Mouse (Mus musculus): ENCODE measurements around the gene Abcc9. TPM values are rescaled to one million over a fixed set of nuclear protein-coding genes. Genes with fewer than 3 reads are reported as not detected.
A peak's percentile ranks its signal among the peaks of the same experiment; 100 is the strongest.

The Abcc9 gene
- total RNA-seq, 2 experiments from 2014 or later: 124 to 126 TPM

DNA sequence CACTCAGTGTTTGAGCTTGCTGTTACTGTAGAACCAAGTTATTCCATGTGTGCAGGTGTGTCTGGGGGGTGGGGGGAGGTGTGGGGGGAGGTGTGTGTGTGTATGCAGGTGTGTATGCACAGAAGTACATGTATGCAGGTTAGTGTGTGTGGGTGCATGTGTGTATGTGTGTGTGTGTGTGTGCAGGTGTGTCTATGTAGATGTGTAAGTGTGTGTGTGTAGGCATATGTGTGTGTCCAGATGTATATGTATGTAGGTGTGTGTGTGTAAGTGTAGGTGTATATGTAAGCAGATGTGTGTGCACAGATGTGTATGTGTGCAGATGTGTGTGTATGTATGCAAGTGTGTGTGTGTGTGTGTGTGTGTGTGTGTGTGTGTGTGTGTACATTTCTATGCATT is 66.9 kb downstream of the Abcc9 start:
- intact Hi-C loops (cut with DNase I): no loop called here
- no peak for DNase-seq

DNA sequence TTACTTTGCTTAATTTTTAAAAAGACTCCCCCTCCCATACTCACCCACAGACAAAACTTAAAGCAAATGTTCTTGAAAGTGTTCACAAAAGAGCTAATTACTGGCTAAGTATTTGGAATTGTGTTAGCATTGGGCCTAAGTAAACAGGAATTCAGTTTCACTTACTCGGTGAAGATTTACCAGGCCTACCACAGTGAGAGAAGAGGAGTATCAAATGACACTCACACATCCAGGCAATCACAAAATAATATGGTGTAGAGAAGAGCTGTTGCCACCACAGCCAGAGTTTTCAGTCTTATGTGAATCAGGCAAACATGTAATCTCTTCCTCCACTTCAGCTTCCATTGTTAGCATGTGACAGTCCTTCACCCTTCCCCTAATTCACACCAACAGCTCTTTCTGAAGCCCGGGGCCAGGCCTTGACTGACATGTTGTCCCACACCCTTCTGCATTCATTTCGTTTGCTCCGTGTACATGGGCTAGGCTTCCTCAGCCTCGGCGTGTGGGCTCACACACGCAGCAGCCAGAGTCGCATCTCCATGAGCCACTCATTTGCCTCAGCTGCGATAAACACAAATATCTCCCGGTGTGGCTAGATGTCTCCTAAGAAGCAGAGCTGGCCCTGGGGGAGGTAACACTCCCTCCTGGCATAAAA is 67.5 kb downstream of the Abcc9 start:
- intact Hi-C loops (cut with DNase I): no loop called here
- DNase-seq: no peak

DNA sequence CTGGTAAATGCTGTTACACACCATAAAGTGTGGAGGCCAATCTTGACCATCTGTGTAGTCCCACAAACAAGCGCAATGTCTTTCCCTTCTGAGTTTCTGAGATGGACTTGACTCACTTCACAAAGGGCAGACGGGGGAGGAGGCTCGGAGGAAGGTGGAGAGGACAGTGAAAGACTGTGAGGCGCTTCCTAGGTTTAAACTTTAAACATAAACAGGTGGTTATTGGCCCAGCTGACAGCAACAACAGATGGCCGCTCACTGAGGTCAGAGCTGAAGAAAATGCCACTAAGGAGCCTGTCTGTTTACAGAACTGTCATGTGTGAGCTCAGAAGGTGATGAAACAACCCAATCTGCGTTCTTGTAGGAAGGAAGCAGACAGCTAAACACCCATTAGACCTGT is 78.8 kb downstream of the Abcc9 start:
- intact Hi-C loops (cut with DNase I): no loop called here

DNA sequence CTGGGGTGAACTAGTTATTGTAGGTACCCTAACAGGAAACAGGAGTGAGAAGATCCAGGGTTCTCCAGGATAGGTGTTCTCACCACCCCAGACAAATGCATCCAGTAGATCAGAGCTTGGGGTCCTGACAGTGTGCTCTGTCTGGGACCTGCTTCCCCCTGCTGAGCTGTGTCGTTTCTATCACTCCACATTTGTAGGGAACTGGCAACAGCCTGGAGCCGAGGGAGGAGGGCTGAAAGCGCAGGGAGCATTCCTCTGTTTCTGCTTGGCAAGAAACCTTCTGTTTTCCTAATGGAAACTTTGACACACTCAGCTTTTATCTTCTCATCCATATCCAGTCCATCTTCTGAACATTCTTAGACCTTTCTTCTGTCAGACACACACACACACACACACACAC is 85.5 kb downstream of the Abcc9 start:
- intact Hi-C loops (cut with DNase I): no loop called here
- DNase-seq: no peak

More for the DNA sequence above, 78.8 kb downstream of the Abcc9 start:
- no peak for DNase-seq

DNA sequence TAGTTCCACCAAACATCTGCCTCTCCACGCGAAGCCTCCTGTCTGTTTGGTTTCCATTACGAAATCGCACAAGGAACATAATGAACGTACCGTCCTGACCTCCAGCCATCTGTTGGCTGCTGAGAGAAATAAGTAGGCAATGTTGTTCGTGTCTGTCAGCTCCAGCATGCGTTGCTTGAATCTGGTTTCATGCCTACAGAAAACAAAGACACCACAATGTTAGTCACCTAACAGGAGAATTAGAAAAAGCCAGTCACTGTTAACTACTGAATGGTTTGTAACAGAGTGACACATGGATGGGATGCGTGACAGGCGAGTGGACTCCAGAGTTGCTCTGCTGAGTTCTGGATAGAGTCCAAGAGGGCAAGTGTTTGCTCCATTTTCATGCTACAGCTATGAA is 87.8 kb downstream of the Abcc9 start:
- no peak for DNase-seq

DNA sequence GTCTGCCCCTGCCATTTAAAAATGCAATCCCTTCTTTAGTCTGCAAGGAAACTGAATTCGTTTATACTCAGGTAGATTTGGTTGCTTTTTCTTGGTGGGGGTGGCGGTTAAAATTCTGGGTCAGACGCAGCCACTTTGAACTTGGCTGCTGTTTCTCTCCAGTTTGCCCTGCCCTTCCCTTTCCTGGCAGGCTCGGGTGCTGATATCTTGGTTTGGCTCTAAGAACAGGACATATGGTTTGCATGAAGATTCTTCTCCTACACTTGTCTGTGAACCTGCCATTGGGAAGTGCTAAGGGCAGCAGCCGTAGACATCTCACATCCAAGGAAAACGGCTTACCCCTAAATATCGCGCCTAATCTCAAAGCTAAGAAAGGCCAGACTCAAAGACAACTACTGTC is 89.7 kb downstream of the Abcc9 start:
- DNase-seq: no peak
- intact Hi-C loops (cut with DNase I): loop anchor here (5.0 kb wide), 1 partner anchor 35 kb away; no protein-coding TSS in a partner anchor

More for the DNA sequence above, 87.8 kb downstream of the Abcc9 start:
- intact Hi-C loops (cut with DNase I): loop anchor here (5.0 kb wide), 1 partner anchor 33 kb away; no protein-coding TSS in a partner anchor

GRCm38 (mm10) chr6:142609401-142610373 is 92.4 kb downstream of the Abcc9 start:
- intact Hi-C loops (cut with DNase I): loop anchor here (5.0 kb wide), 1 partner anchor 38 kb away; no protein-coding TSS in a partner anchor

DNA sequence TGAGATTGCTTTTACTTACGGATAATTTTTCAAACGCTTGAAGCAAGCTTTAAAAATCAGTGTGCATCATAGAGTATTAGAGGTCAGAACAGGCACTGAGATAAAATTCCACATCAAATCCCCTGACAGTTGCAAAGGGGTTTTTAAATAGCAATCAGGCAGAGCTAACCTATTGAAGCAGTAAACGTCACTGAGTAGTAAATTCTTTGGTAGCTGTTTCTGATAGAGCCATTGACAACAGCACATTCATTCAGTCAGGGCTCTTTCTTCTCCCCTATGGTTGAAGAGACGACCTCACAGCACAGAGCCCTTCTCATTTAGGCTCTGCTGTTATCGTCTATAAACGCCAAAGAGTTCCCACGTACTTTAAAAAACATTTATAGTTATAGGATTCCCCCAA is 95.0 kb downstream of the Abcc9 start:
- intact Hi-C loops (cut with DNase I): no loop called here
- DNase-seq: no peak

More at GRCm38 (mm10) chr6:142609401-142610373, 92.4 kb downstream of the Abcc9 start:
- DNase-seq: no peak

DNA sequence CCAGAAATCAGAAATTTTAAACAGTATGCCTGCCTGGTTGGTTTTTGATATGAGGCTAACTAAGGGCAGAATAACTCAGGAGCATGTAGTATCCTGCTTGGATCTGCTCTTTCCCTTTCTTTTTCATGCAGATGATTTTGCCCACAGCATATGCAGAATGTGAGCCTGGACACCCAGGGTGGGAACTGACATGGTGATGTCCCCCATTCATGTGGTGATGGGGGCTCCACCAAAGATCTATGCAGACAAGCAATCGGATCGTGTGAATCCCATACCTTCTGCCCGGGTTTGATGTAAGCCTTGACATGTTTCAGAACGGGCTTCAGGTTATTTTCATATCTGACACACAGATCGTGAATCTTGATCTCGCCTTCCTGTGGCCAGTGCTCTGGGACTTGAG is 99.3 kb downstream of the Abcc9 start:
- intact Hi-C loops (cut with DNase I): no loop called here
- no peak for DNase-seq

GRCm38 (mm10) chr6:142578831-142579230 is 123.3 kb downstream of the Abcc9 start:
- intact Hi-C loops (cut with DNase I): no loop called here

GRCm38 (mm10) chr6:142577801-142578200 is 124.3 kb downstream of the Abcc9 start:
- intact Hi-C loops (cut with DNase I): no loop called here
- no peak for DNase-seq

More at GRCm38 (mm10) chr6:142578831-142579230, 123.3 kb downstream of the Abcc9 start:
- no peak for DNase-seq

DNA sequence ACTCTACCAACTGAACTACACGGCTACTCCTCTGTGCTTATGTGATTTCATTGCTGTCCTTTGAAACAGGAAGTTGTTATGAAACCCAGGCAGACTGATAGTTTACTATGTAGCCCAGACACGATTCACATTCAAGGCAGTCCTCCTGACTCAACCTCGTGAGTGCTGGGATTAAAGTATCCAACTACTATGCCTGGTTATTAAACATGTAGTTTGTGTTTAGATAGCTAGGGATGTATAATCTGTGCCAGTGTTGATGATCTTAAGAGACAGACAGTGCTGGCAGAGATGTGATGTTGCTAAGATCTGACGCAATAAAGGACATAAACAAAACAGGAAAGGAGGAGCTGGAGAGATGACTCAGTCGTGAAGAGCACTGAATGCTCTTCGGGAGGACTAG is 129.2 kb downstream of the Abcc9 start:
- DNase-seq: no peak
- intact Hi-C loops (cut with DNase I): no loop called here

- intact Hi-C loops (cut with DNase I): no loop called here
- no peak for DNase-seq
Measured at GRCm38 (mm10) chr6:142571629-142572360, 130.3 kb downstream of the Abcc9 start.

DNA sequence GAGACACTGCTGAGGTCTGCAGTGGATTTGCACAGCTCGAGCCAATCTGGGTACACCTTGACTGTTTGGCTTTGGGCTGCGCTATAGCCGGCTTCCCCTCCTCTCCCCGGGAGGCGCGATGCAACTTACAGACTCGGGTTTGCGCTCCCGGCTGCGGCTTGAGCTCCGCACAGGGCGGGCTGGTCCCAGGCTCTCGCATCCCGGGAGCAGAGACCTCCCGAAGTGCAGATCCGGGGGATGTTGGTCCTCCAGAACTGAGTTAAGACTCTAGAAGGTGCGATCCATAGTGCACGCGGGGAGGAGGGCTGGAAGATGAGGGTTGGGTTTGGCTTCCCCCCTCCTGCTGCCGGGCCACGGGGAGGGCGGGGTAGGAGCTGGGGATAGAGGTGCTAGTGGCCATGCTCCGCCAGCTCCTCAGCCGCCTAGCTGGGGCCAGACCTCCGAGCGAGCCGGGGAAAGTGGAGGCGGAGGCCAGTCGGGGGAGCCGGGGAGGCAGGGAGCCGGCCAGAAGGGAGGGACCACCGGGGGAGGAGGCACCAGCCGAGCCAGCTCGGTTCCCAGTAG is 131.0 kb downstream of the Abcc9 start, which contains the start of gene Kcnj8:
Kcnj8 (minus strand) TSS at position 560 of the 564 bp plus-strand sequence.
- DNase-seq: peak; percentile 50 to 56
- intact Hi-C loops (cut with DNase I): no loop called here

DNA sequence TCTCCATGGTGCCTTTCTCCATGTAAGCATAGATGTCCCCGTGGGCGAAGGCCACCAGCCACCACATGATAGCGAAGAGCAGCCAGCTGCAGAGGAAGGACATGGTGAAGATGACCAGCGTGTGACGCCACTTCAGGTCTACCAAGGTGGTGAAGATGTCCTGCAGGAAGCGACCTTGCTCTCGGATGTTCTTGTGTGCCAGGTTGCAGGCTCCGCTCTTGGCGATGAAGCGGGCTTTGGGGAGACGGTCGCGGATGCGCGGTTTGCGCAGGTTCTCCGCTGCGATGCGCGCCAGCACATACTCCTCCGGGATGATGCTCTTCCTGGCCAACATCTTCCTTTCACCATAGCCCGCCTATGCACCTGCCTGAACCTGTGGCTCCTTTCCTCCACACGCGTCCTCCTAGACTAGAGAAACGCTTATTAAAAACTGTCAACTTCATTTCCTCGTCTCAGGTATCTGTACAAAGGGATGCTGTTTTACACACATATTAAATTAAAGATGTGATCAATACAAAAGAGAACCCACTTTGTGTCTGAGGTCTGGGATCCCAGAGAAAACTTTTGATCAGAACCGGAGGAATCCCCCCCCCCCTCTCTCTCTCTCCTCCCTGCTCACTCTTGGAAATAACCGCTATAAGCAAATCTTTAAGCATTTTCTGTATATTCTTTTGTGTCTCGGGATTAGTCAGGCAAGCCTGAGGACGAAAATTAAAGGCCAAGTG is 131.9 kb downstream of the Abcc9 start:
- DNase-seq: no peak
- intact Hi-C loops (cut with DNase I): no loop called here

DNA sequence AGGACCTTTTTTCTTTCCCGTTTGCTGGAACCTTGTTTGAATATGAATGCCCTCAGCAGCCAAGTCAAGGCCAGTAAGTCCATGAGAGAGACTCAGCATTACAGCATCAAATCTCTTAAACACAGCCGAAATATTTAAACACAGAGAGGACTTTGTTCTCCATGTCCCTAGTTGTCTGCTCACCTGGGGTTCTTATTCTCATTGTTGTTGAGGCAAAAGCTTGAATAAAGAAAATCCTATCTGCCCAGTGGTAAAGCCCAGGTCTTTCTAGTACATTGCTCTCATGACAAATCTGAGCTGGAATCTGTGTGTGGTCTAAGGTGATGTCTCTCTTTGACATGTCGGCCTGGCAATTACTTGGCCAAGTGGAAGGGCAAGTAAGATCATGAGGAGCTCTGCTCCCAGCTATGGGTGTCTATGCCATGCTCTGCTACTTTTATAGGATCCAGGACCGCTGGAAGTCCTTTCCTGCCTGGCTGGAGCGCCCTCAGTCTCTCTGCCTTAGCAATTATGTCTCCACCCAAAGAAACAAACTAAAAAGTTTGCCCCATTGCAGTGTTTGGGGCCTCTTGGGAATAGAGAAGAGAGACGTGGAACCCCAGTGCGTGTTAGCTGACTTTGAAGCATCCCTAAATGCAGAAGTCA is 133.3 kb downstream of the Abcc9 start:
- intact Hi-C loops (cut with DNase I): no loop called here
- DNase-seq: no peak

DNA sequence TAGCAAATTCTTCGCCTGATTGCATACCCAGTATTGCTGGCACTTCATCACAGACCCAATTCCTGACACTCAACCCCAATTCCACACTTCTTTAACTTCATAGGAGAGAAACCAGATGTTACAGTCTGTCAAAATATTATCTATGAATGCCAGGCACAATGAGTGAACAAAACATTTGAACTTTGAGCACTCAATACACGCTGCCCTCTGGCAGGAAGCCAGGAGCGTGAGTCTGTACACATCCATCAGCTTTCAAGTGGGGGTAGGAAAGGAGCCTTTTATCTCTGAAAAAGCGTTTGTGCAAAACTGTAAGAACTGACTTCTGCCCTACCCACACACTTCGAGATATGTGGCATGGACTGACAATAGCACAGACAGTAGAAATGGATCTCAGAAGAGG is 134.7 kb downstream of the Abcc9 start:
- intact Hi-C loops (cut with DNase I): no loop called here
- no peak for DNase-seq

- intact Hi-C loops (cut with DNase I): no loop called here
Measured at GRCm38 (mm10) chr6:142564746-142565145, 137.4 kb downstream of the Abcc9 start.

GRCm38 (mm10) chr6:142561151-142561550 is 141.0 kb downstream of the Abcc9 start:
- no peak for DNase-seq
- intact Hi-C loops (cut with DNase I): no loop called here

More at GRCm38 (mm10) chr6:142564746-142565145, 137.4 kb downstream of the Abcc9 start:
- no peak for DNase-seq
